Mouse (Mus musculus): ENCODE data around the gene Alpl.

DNA sequence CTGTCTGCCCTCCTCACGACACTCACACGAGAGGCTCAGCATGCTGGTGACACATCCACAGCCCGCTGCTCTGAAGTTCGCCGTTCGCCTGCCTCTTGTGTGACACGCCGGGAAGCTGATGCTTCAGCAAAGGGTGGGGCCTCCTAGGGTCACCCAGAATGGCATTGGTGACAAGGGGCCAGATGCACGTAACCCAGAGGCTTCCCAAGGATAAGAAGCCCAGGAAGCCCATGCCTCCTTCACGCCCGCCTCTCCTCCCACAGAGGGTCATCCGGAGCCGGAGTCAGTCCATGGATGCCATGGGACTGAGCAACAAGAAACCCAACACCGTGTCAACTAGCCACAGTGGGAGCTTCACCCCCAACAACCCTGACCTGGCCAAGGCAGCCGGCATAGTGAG is 74.6 kb downstream of the Alpl start:
- no peak for TF ChIP-seq E2F4 (IDR thresholded peaks at IDR 0.05; ENCODE audit: insufficient replicate concordance, low read depth, low read length)
- no peak for TF ChIP-seq USF1 (IDR thresholded peaks at IDR 0.05; ENCODE audit: low read depth, low read length)
- no peak for TF ChIP-seq MXI1 (IDR thresholded peaks at IDR 0.05; ENCODE audit: low read depth, low read length)
- TF ChIP-seq CTCF (conservative IDR thresholded peaks at IDR 0.05 in 1 of 2, IDR thresholded peaks at IDR 0.05 in 1 of 2; ENCODE audit: low read depth in 2 of 2, low read length in 2 of 2), result no peak
- no peak for TF ChIP-seq TCF12 (IDR thresholded peaks at IDR 0.05; ENCODE audit: low read depth, low read length)
- TF ChIP-seq BHLHE40 (IDR thresholded peaks at IDR 0.05; ENCODE audit: low read depth, low read length), result no peak
- no peak for TF ChIP-seq NRF1 (IDR thresholded peaks at IDR 0.05; ENCODE audit: low read depth, low read length)

All from CH12.LX (cell line).